Mouse (Mus musculus): ENCODE results near the gene Ppp1r12b.

Gene Ppp1r12b

GRCm38 (mm10) chr1:134955637-134956176 is at the start of gene Ppp1r12b:
Gene Ppp1r12b (minus strand): TSS chr1:134955942.
- peak; percentile 91 for DNase-seq

- no peak for DNase-seq
Observed at GRCm38 (mm10) chr1:135003346-135003745, 47.6 kb upstream of the Ppp1r12b start.

- DNase-seq: no peak
Observed at GRCm38 (mm10) chr1:135000527-135000926, 44.8 kb upstream of the Ppp1r12b start.

- DNase-seq: no peak
Observed at GRCm38 (mm10) chr1:134998231-134998630, 42.5 kb upstream of the Ppp1r12b start.

- DNase-seq: no peak
Observed at GRCm38 (mm10) chr1:134997568-134997967, 41.8 kb upstream of the Ppp1r12b start.

GRCm38 (mm10) chr1:134996471-134996870 is 40.7 kb upstream of the Ppp1r12b start:
- no peak for DNase-seq

- no peak for DNase-seq
Observed at GRCm38 (mm10) chr1:134995954-134996353, 40.2 kb upstream of the Ppp1r12b start.

GRCm38 (mm10) chr1:134995437-134995836 is 39.7 kb upstream of the Ppp1r12b start:
- DNase-seq: no peak

- DNase-seq: no peak
Observed at GRCm38 (mm10) chr1:134994739-134995138, 39.0 kb upstream of the Ppp1r12b start.

- no peak for DNase-seq
Observed at GRCm38 (mm10) chr1:134992046-134992645, 36.4 kb upstream of the Ppp1r12b start.

GRCm38 (mm10) chr1:134989372-134989771 is 33.6 kb upstream of the Ppp1r12b start:
- peak; percentile 23 to 40 for DNase-seq

GRCm38 (mm10) chr1:134987962-134988341 is 32.2 kb upstream of the Ppp1r12b start:
- no peak for DNase-seq

- no peak for DNase-seq
Observed at GRCm38 (mm10) chr1:134987173-134987961, 31.6 kb upstream of the Ppp1r12b start.

- DNase-seq: no peak
Observed at GRCm38 (mm10) chr1:134972920-134973319, 17.2 kb upstream of the Ppp1r12b start.

- DNase-seq: no peak
Observed at GRCm38 (mm10) chr1:134965430-134965829, 9.7 kb upstream of the Ppp1r12b start.

GRCm38 (mm10) chr1:134962821-134963220 is 7.1 kb upstream of the Ppp1r12b start:
- DNase-seq: peak; percentile 9 to 25

GRCm38 (mm10) chr1:134962053-134962803 is 6.5 kb upstream of the Ppp1r12b start, which contains the start of gene Ube2t:
Gene Ube2t (plus strand): TSS chr1:134962565.
- DNase-seq: peak; percentile 94 to 96

GRCm38 (mm10) chr1:134960634-134961033 is 4.9 kb upstream of the Ppp1r12b start:
- DNase-seq: no peak

- DNase-seq: no peak
Observed at GRCm38 (mm10) chr1:134955050-134955636, 599 bp downstream of the Ppp1r12b start.

GRCm38 (mm10) chr1:134949946-134950345 is 5.8 kb downstream of the Ppp1r12b start:
- DNase-seq: no peak

- no peak for DNase-seq
Observed at GRCm38 (mm10) chr1:134947590-134947989, 8.2 kb downstream of the Ppp1r12b start.

- no peak for DNase-seq
Observed at GRCm38 (mm10) chr1:134942898-134943297, 12.8 kb downstream of the Ppp1r12b start.

- no peak for DNase-seq
Observed at GRCm38 (mm10) chr1:134940863-134941262, 14.9 kb downstream of the Ppp1r12b start.

All from thymus, adult 18-20 months (tissue).